Mouse (Mus musculus) bone marrow macrophage, adult 2 months (primary cell): ENCODE results near the gene Tnni1.

Experiments used
- CTCF ChIP-seq: IDR thresholded peaks from 2 replicates; pipeline ENCODE4 v1.5.1; 2012; ENCODE audit warnings: low read depth, mild to moderate bottlenecking, low read length, moderate library complexity
- POLR2A ChIP-seq: IDR thresholded peaks from 2 replicates; pipeline ENCODE4 v1.6.1; 2012; ENCODE audit warnings: mild to moderate bottlenecking, low read depth, low read length, borderline replicate concordance

GRCm38 (mm10) chr1:135759685-135760084, 19.5 kb upstream of the Tnni1 start:
- TF ChIP-seq CTCF (no peak), POLR2A (no peak)
